Comparison of ENCODE assay signal across 9 mouse cellular contexts in genomic region chr15:86186686-86187085, GRCm38 (mm10). TPM values are rescaled to one million over a fixed set of nuclear protein-coding genes. Genes with fewer than 3 reads are reported as not detected.
DNase-seq lines count a peak whose midpoint lies in the region; ATAC-seq lines count a peak whose summit lies in the region.
"Had no signal": no experiment of that assay in that cellular context is flagged by ENCODE, and none has a peak within 500 bp of the region (broad histone marks: within the 10 kb centered on the region; RNA-seq: fewer than 3 reads in every experiment).

No protein-coding gene starts in this region.

- no peaks in the 10 kb centered on the region for H3K9me3 ChIP-seq in forebrain, embryonic 15.5 days
- no peaks in the 10 kb centered on the region for H3K9me3 ChIP-seq in forebrain, embryonic 10.5 days
- no peaks in the 10 kb centered on the region for H3K9me3 ChIP-seq in liver, embryonic 15.5 days (replicated peaks)
- H3K9me3 ChIP-seq in midbrain, embryonic 13.5 days, result no peaks in the 10 kb centered on the region

- no peak overlapping the region for H3K27ac ChIP-seq in forebrain, embryonic 15.5 days (replicated peaks)
- no peak overlapping the region for H3K27ac ChIP-seq in forebrain, embryonic 10.5 days
- no peak overlapping the region for H3K27ac ChIP-seq in liver, embryonic 15.5 days (replicated peaks)
- H3K27ac ChIP-seq in midbrain, embryonic 13.5 days, result peak overlapping the region; percentile 90; the same call in 1 of the 2 replicates

- no peak for ATAC-seq in forebrain, embryonic 15.5 days (replicated peaks)
- no peak for ATAC-seq in liver, embryonic 15.5 days (ENCODE audit: insufficient read depth)
- ATAC-seq in midbrain, embryonic 13.5 days, result no peak
- ATAC-seq in erythroid progenitor cell, adult 5-6 weeks (replicated peaks; ENCODE audit: low FRiP score, poor library complexity, severe bottlenecking), result no peak
- no peak for ATAC-seq in granulocyte monocyte progenitor cell, adult 5-6 weeks (replicated peaks; ENCODE audit: poor library complexity, severe bottlenecking)

- H3K36me3 ChIP-seq in forebrain, embryonic 15.5 days, result no peaks in the 10 kb centered on the region
- no peaks in the 10 kb centered on the region for H3K36me3 ChIP-seq in forebrain, embryonic 10.5 days (replicated peaks)
- no peaks in the 10 kb centered on the region for H3K36me3 ChIP-seq in liver, embryonic 15.5 days (replicated peaks)
- no peaks in the 10 kb centered on the region for H3K36me3 ChIP-seq in midbrain, embryonic 13.5 days

- H3K27me3 ChIP-seq in forebrain, embryonic 15.5 days, result no peaks in the 10 kb centered on the region
- peaks cover 35% of the 10 kb centered on the region for H3K27me3 ChIP-seq in forebrain, embryonic 10.5 days (ENCODE audit: poor library complexity, severe bottlenecking)
- H3K27me3 ChIP-seq in liver, embryonic 15.5 days, result peaks cover 33% of the 10 kb centered on the region
- H3K27me3 ChIP-seq in midbrain, embryonic 13.5 days, result peaks cover 5% of the 10 kb centered on the region; the same call in 1 of the 2 replicates

- H3K4me2 ChIP-seq in forebrain, embryonic 15.5 days (replicated peaks), result 0 out of 2 replicates have a peak overlapping the region, but pooled peaks have one; percentile 92
- H3K4me2 ChIP-seq in liver, embryonic 15.5 days, result peak overlapping the region; percentile 79; the same call in 1 of the 2 replicates
- peak overlapping the region; percentile 82; the same call in 1 of the 2 replicates for H3K4me2 ChIP-seq in midbrain, embryonic 13.5 days (replicated peaks)

- WGBS in forebrain, embryonic 15.5 days, result 53% methylated on average over 3 of the region's 3 CpGs
- 46% methylated on average over 3 of the region's 3 CpGs for WGBS in forebrain, embryonic 10.5 days
- WGBS in liver, embryonic 15.5 days (ENCODE audit: insufficient replicate concordance), result 50% methylated on average over 3 of the region's 3 CpGs
- 51% methylated on average over 3 of the region's 3 CpGs for WGBS in midbrain, embryonic 13.5 days

- no peak overlapping the region for H3K4me3 ChIP-seq in forebrain, embryonic 15.5 days
- no peak overlapping the region; the same call in 1 of the 2 replicates for H3K4me3 ChIP-seq in forebrain, embryonic 10.5 days
- H3K4me3 ChIP-seq in liver, embryonic 15.5 days (replicated peaks), result no peak overlapping the region
- peak overlapping the region; percentile 86; the same call in 1 of the 2 replicates for H3K4me3 ChIP-seq in midbrain, embryonic 13.5 days (replicated peaks)

- no peak overlapping the region for H3K9ac ChIP-seq in forebrain, embryonic 15.5 days (replicated peaks)
- no peak overlapping the region for H3K9ac ChIP-seq in liver, embryonic 15.5 days
- no peak overlapping the region for H3K9ac ChIP-seq in midbrain, embryonic 13.5 days (replicated peaks)

- DNase-seq in forebrain, embryonic 10.5 days (ENCODE audit: extremely low spot score, low spot score), result no peak
- no peak for DNase-seq in liver
- DNase-seq in cerebellum, postnatal 25 days, result peak; percentile 56 to 60
- DNase-seq: thymus, postnatal 14 days had no signal

- H3K4me1 ChIP-seq in forebrain, embryonic 15.5 days, result peaks cover 46% of the 10 kb centered on the region
- H3K4me1 ChIP-seq in forebrain, embryonic 10.5 days, result peaks cover 60% of the 10 kb centered on the region
- peaks cover 23% of the 10 kb centered on the region for H3K4me1 ChIP-seq in liver, embryonic 15.5 days (replicated peaks)
- H3K4me1 ChIP-seq in midbrain, embryonic 13.5 days (replicated peaks), result peaks cover 59% of the 10 kb centered on the region

RNA-seq across cellular contexts. Expression of gene Cerk, which starts 0.7 kb away (rescaled TPM):
- polyA plus RNA-seq in forebrain, embryonic 15.5 days (2015; fragmentation: Nextera tagmentation; extraction: Ambion mirVana), result 21.7 and 23.5 TPM in 2 replicates
- polyA plus RNA-seq in forebrain, embryonic 10.5 days (2016; fragmentation: Nextera tagmentation; extraction: Ambion mirVana), result 10.7 and 10.9 TPM in 2 replicates
- polyA plus RNA-seq in liver, embryonic 15.5 days (2015; fragmentation: Nextera tagmentation; extraction: Ambion mirVana), result 4.1 and 4.8 TPM in 2 replicates
- polyA plus RNA-seq in midbrain, embryonic 13.5 days (2015; fragmentation: Nextera tagmentation; extraction: Ambion mirVana), result 20.6 and 22.3 TPM in 2 replicates
- total RNA-seq in erythroid progenitor cell, adult 5-6 weeks (2015; ENCODE audit: low replicate concordance), result 7.9 and 10.1 TPM in 2 replicates
- 5.5 and 10.0 TPM in 2 replicates for total RNA-seq in erythroid progenitor cell, adult 5-6 weeks (2017; ENCODE audit: low replicate concordance)
- 26.3 and 29.8 TPM in 2 replicates for total RNA-seq in granulocyte monocyte progenitor cell, adult 5-6 weeks (2014; fragmentation: Nextera tagmentation)
- total RNA-seq in granulocyte monocyte progenitor cell, adult 5-6 weeks (2017), result 41.4 and 47.9 TPM in 2 replicates

RNA-seq across cellular contexts. Expression of gene Tbc1d22a, which starts 27.6 kb away (rescaled TPM):
- polyA plus RNA-seq in forebrain, embryonic 15.5 days (2015; fragmentation: Nextera tagmentation; extraction: Ambion mirVana), result 12.9 and 13.1 TPM in 2 replicates
- 9.5 and 10.8 TPM in 2 replicates for polyA plus RNA-seq in forebrain, embryonic 10.5 days (2016; fragmentation: Nextera tagmentation; extraction: Ambion mirVana)
- 6.6 and 8.3 TPM in 2 replicates for polyA plus RNA-seq in liver, embryonic 15.5 days (2015; fragmentation: Nextera tagmentation; extraction: Ambion mirVana)
- 13.4 and 13.6 TPM in 2 replicates for polyA plus RNA-seq in midbrain, embryonic 13.5 days (2015; fragmentation: Nextera tagmentation; extraction: Ambion mirVana)
- total RNA-seq in erythroid progenitor cell, adult 5-6 weeks (2015; ENCODE audit: low replicate concordance), result 7.6 and 9.2 TPM in 2 replicates
- total RNA-seq in erythroid progenitor cell, adult 5-6 weeks (2017; ENCODE audit: low replicate concordance), result 8.2 and 12.9 TPM in 2 replicates
- 18.6 and 18.8 TPM in 2 replicates for total RNA-seq in granulocyte monocyte progenitor cell, adult 5-6 weeks (2014; fragmentation: Nextera tagmentation)
- total RNA-seq in granulocyte monocyte progenitor cell, adult 5-6 weeks (2017), result 26.5 and 46.7 TPM in 2 replicates

Comparison
In these comparisons a context has a peak if more than half of its experiments do, and no peak if none do; other contexts are left out.
1. DNase-seq: peak in cerebellum, postnatal 25 days (2 of 2); none in forebrain, embryonic 10.5 days (single experiment) and liver (single experiment).
2. Peak in every context shown above with its lines, with median percentiles within 50 percentile points of each other: H3K4me2 ChIP-seq.